Mouse (Mus musculus): ENCODE results near the gene Dus2. TPM values are rescaled to one million over a fixed set of nuclear protein-coding genes. Genes with fewer than 3 reads are reported as not detected.

Gene Dus2
- total and polyA plus RNA-seq, 2 experiments from 2014 or later = 15.4 to 20.2 TPM

GRCm38 (mm10) chr8:105965905-105966341 is 25.2 kb upstream of the Dus2 start, which contains the start of gene Slc12a4:
Gene Slc12a4 (minus strand): TSS chr8:105966097.
- WGBS = under 1% methylated on average over 34 of the region's 47 CpGs
- DNase-seq (ENCODE audit: low spot score) = peak; percentile 76
- Histone ChIP-seq H3K4me3 (ENCODE audit: low read length) (peak within 1 kb of the TSS; percentile 54), H3K4me1 (ENCODE audit: insufficient read depth, low read length) (0 out of 2 replicates have a peak, but pooled peaks cover 3% of the 10 kb centered on the region), H3K36me3 (ENCODE audit: insufficient read depth, low read length) (no peaks in the 10 kb centered on the region), H3K9me3 (ENCODE audit: low read length) (no peaks in the 10 kb centered on the region), H3K27me3 (ENCODE audit: insufficient read depth, low read length) (peaks cover 10% of the 10 kb centered on the region; the same call in 1 of the 2 replicates), H3K27ac (peak within 1 kb of the TSS; percentile 58; the same call in 1 of the 2 replicates), H3K9ac (replicated peaks; ENCODE audit: low read length) (peak within 1 kb of the TSS; percentile 59), H3K4me2 (ENCODE audit: low read depth, low read length) (peak within 1 kb of the TSS; percentile 51)
- no peak for TF ChIP-seq CTCF (IDR thresholded peaks at IDR 0.05; ENCODE audit: low read depth)
- ATAC-seq = peak; percentile 87

GRCm38 (mm10) chr8:105966692-105967311 is 24.3 kb upstream of the Dus2 start:
- H3K36me3 ChIP-seq (ENCODE audit: insufficient read depth, low read length) = no peaks in the 10 kb centered on the region
- no peak overlapping the region for H3K9ac ChIP-seq (replicated peaks; ENCODE audit: low read length)
- DNase-seq (ENCODE audit: low spot score) (peak; percentile 23), ATAC-seq (0 out of 2 replicates have a peak, but pooled peaks have one; percentile 42)
- no peaks in the 10 kb centered on the region for H3K9me3 ChIP-seq (ENCODE audit: low read length)
- H3K4me3 ChIP-seq (ENCODE audit: low read length) = no peak overlapping the region; the same call in 1 of the 2 replicates
- H3K4me2 ChIP-seq (ENCODE audit: low read depth, low read length) = peak overlapping the region; percentile 51
- peaks cover 10% of the 10 kb centered on the region; the same call in 1 of the 2 replicates for H3K27me3 ChIP-seq (ENCODE audit: insufficient read depth, low read length)
- 8% methylated on average over 19 of the region's 19 CpGs for WGBS
- 0 out of 2 replicates have a peak, but pooled peaks cover 3% of the 10 kb centered on the region for H3K4me1 ChIP-seq (ENCODE audit: insufficient read depth, low read length)
- TF ChIP-seq CTCF (IDR thresholded peaks at IDR 0.05; ENCODE audit: low read depth) = no peak
- no peak overlapping the region for H3K27ac ChIP-seq

GRCm38 (mm10) chr8:105969367-105969766 is 21.8 kb upstream of the Dus2 start:
- no peaks in the 10 kb centered on the region for H3K36me3 ChIP-seq (ENCODE audit: insufficient read depth, low read length)
- no peak overlapping the region for H3K4me3 ChIP-seq (ENCODE audit: low read length)
- no peak for TF ChIP-seq CTCF (IDR thresholded peaks at IDR 0.05; ENCODE audit: low read depth)
- WGBS = 67% methylated on average over 1 of the region's 1 CpGs
- DNase-seq (ENCODE audit: low spot score) (no peak), ATAC-seq (no peak)
- H3K4me1 ChIP-seq (ENCODE audit: insufficient read depth, low read length) = 0 out of 2 replicates have a peak, but pooled peaks cover 1% of the 10 kb centered on the region
- H3K27ac ChIP-seq = no peak overlapping the region
- no peaks in the 10 kb centered on the region for H3K9me3 ChIP-seq (ENCODE audit: low read length)
- H3K9ac ChIP-seq (replicated peaks; ENCODE audit: low read length) = no peak overlapping the region
- H3K4me2 ChIP-seq (ENCODE audit: low read depth, low read length) = no peak overlapping the region
- peaks cover 10% of the 10 kb centered on the region; the same call in 1 of the 2 replicates for H3K27me3 ChIP-seq (ENCODE audit: insufficient read depth, low read length)

- no peak for DNase-seq (ENCODE audit: low spot score)
- Histone ChIP-seq H3K4me3 (ENCODE audit: low read length) (no peak overlapping the region), H3K27ac (no peak overlapping the region), H3K4me1 (ENCODE audit: insufficient read depth, low read length) (no peaks in the 10 kb centered on the region), H3K9ac (replicated peaks; ENCODE audit: low read length) (no peak overlapping the region), H3K27me3 (ENCODE audit: insufficient read depth, low read length) (0 out of 2 replicates have a peak, but pooled peaks cover 10% of the 10 kb centered on the region), H3K9me3 (ENCODE audit: low read length) (no peaks in the 10 kb centered on the region), H3K4me2 (ENCODE audit: low read depth, low read length) (no peak overlapping the region), H3K36me3 (ENCODE audit: insufficient read depth, low read length) (no peaks in the 10 kb centered on the region)
- WGBS = 69% methylated on average over 8 of the region's 8 CpGs
- no peak for ATAC-seq
- TF ChIP-seq CTCF (IDR thresholded peaks at IDR 0.05; ENCODE audit: low read depth) = no peak
These were observed 20.0 kb upstream of the Dus2 start for GRCm38 (mm10) chr8:105971019-105971720.

- Histone ChIP-seq H3K9me3 (ENCODE audit: low read length) (no peaks in the 10 kb centered on the region), H3K27ac (no peak overlapping the region), H3K4me1 (ENCODE audit: insufficient read depth, low read length) (no peaks in the 10 kb centered on the region), H3K4me3 (ENCODE audit: low read length) (no peak overlapping the region), H3K36me3 (ENCODE audit: insufficient read depth, low read length) (no peaks in the 10 kb centered on the region), H3K4me2 (ENCODE audit: low read depth, low read length) (no peak overlapping the region), H3K27me3 (ENCODE audit: insufficient read depth, low read length) (no peaks in the 10 kb centered on the region), H3K9ac (replicated peaks; ENCODE audit: low read length) (no peak overlapping the region)
- WGBS = 61% methylated on average over 7 of the region's 7 CpGs
- ATAC-seq = no peak
- no peak for TF ChIP-seq CTCF (IDR thresholded peaks at IDR 0.05; ENCODE audit: low read depth)
- DNase-seq (ENCODE audit: low spot score) = no peak
These were observed 15.8 kb upstream of the Dus2 start for GRCm38 (mm10) chr8:105975363-105975762.

- ATAC-seq (no peak), DNase-seq (ENCODE audit: low spot score) (no peak)
- H3K4me2 ChIP-seq (ENCODE audit: low read depth, low read length) = no peak within 1 kb of the TSS
- no peak within 1 kb of the TSS for H3K4me3 ChIP-seq (ENCODE audit: low read length)
- H3K9ac ChIP-seq (replicated peaks; ENCODE audit: low read length) = no peak within 1 kb of the TSS
- WGBS = 92% methylated on average over 15 of the region's 15 CpGs
- no peaks in the 10 kb centered on the region for H3K4me1 ChIP-seq (ENCODE audit: insufficient read depth, low read length)
- H3K27ac ChIP-seq = no peak within 1 kb of the TSS
- no peaks in the 10 kb centered on the region for H3K36me3 ChIP-seq (ENCODE audit: insufficient read depth, low read length)
- no peak for TF ChIP-seq CTCF (IDR thresholded peaks at IDR 0.05; ENCODE audit: low read depth)
- H3K27me3 ChIP-seq (ENCODE audit: insufficient read depth, low read length) = no peaks in the 10 kb centered on the region
- no peaks in the 10 kb centered on the region for H3K9me3 ChIP-seq (ENCODE audit: low read length)
These were observed 11.8 kb upstream of the Dus2 start, which contains the start of gene Dpep3 for GRCm38 (mm10) chr8:105979325-105979724. Gene Dpep3 (minus strand): TSS chr8:105979429.

Data from hindbrain, postnatal 0 days (tissue).